Mouse (Mus musculus) heart, embryonic 13.5 days (tissue): Measurements from ENCODE around the gene Slc5a8. TPM values are rescaled to one million over a fixed set of nuclear protein-coding genes. Genes with fewer than 3 reads are reported as not detected.

Experiments used
- polyA plus RNA-seq: library from polyadenylated mRNA; unstranded; fragments of >200 nt; fragmentation: Nextera tagmentation; extraction: Ambion mirVana; gene quantifications from 2 replicates; pipeline ENCODE4 v1.2.1, GENCODE M21; 2015

Gene Slc5a8
- polyA plus RNA-seq, 1 experiment from 2014 or later, result not detected

Other genes with a start within 250 kb of the Slc5a8 start
- gene Spic, start 201.0 kb upstream of the Slc5a8 start, polyA plus RNA-seq, result 0.08 and 0.42 TPM in 2 replicates
- 145 TPM in 2 replicates for gene Arl1, start 155.1 kb upstream of the Slc5a8 start, polyA plus RNA-seq
- gene Utp20, start 59.2 kb upstream of the Slc5a8 start, polyA plus RNA-seq, result 8.9 and 9.9 TPM in 2 replicates